Mouse (Mus musculus) ES-E14 (cell line): ENCODE data around the gene Pcif1.

ENCODE experiments used
- CHD2 ChIP-seq: IDR thresholded peaks from 2 replicates; pipeline ENCODE4 v1.6.1; 2014; ENCODE audit warnings: mild to moderate bottlenecking, low read depth, low read length, inconsistent platforms
- HCFC1 ChIP-seq: IDR thresholded peaks from 2 replicates; pipeline ENCODE4 v1.6.1; 2012; ENCODE audit warnings: low read length, inconsistent platforms, borderline replicate concordance; ENCODE audit not compliant: insufficient read depth
- MAFK ChIP-seq: IDR thresholded peaks from 2 replicates; pipeline ENCODE4 v1.6.1; 2014; ENCODE audit warnings: mild to moderate bottlenecking, low read depth, low read length, inconsistent platforms; ENCODE audit not compliant: insufficient read depth
- ZC3H11A ChIP-seq: IDR thresholded peaks from 2 replicates; pipeline ENCODE4 v1.6.1; 2012; ENCODE audit warnings: low read depth, mild to moderate bottlenecking, inconsistent platforms, low read length, borderline replicate concordance

- no peak for TF ChIP-seq CHD2
- no peak for TF ChIP-seq HCFC1
- no peak for TF ChIP-seq MAFK
- no peak for TF ChIP-seq ZC3H11A
Observed at GRCm38 (mm10) chr2:164850061-164850460, 29.0 kb upstream of the Pcif1 start.
